20 mouse cellular contexts compared by ENCODE assay signal in the genomic region with DNA sequence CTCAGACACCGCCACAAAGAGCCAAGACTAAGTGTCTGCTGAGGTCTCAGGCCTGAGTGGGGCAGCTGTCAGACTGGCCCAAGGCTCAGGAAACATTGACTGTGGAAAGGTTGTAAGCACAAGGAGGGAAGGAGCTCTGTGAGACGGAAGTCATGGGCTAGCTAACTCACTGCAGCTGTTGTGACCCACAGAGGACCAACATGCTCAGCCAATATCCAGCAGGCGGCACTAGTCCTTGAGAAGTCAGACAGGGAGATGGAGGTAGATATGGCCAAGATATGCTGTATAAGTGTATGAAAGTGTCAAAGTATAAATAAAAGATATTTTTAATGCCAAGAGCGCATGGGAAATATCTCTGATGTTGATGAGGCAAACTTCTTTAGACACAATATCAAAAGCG.
DNase-seq lines count a peak whose midpoint lies in the region; ATAC-seq and TF ChIP-seq lines count a peak whose summit lies in the region.
"Had no signal": no experiment of that assay in that cellular context is flagged by ENCODE, and none has a peak within 500 bp of the region (broad histone marks: within the 10 kb centered on the region; RNA-seq: fewer than 3 reads in every experiment).

No protein-coding gene starts in this region.

- no peaks in the 10 kb centered on the region for H3K36me3 ChIP-seq in intestine, embryonic 16.5 days (ENCODE audit: control insufficient read depth, insufficient read depth, low read length)
- H3K36me3 ChIP-seq in intestine, embryonic 15.5 days = no peaks in the 10 kb centered on the region
- H3K36me3 ChIP-seq in CH12.LX (replicated peaks in 1 of 2; ENCODE audit: control insufficient read depth in 1 of 2, insufficient read depth in 1 of 2, low read length in 1 of 2) = no peaks in the 10 kb centered on the region
- no peaks in the 10 kb centered on the region for H3K36me3 ChIP-seq in limb, embryonic 11.5 days (ENCODE audit: control insufficient read depth, insufficient read depth, low read length)
- H3K36me3 ChIP-seq: heart, embryonic 12.5 days; hindbrain, embryonic 15.5 days; liver, embryonic 12.5 days; midbrain, embryonic 15.5 days; neural tube, embryonic 15.5 days had no signal

- H3K27ac ChIP-seq in intestine, embryonic 16.5 days (ENCODE audit: low read length) = peak overlapping the region; percentile 7; the same call in 1 of the 2 replicates
- H3K27ac ChIP-seq in intestine, embryonic 15.5 days = no peak overlapping the region
- H3K27ac ChIP-seq in CH12.LX (ENCODE audit: insufficient read depth, low read depth) = no peak overlapping the region
- 0 out of 2 replicates have a peak overlapping the region, but pooled peaks have one; percentile 14 for H3K27ac ChIP-seq in limb, embryonic 11.5 days (replicated peaks; ENCODE audit: low read depth, low read length)
- H3K27ac ChIP-seq: hindbrain, embryonic 15.5 days; liver, embryonic 12.5 days; midbrain, embryonic 15.5 days; neural tube, embryonic 15.5 days had no signal

- no peaks in the 10 kb centered on the region for H3K79me2 ChIP-seq in CH12.LX (replicated peaks; ENCODE audit: control insufficient read depth, extremely low read depth, insufficient read depth, poor library complexity, severe bottlenecking)

- in situ Hi-C loops in CH12.LX (cut with MboI; ENCODE audit: low pct_ligation_motif_present, low pct_unique_long_range_greater_than_20kb, low sequenced_read_pairs) = no loop called here

- peak in 1 of 2 experiments; percentile 54; a peak in 2 of 4 replicates for TF ChIP-seq CTCF in CH12.LX (conservative IDR thresholded peaks at IDR 0.05 in 1 of 2, IDR thresholded peaks at IDR 0.05 in 1 of 2; ENCODE audit: low read depth in 2 of 2, low read length in 2 of 2)

- WGBS in intestine, embryonic 16.5 days = 67% methylated on average over 5 of the region's 5 CpGs
- 72% methylated on average over 5 of the region's 5 CpGs for WGBS in intestine, embryonic 15.5 days
- 67% methylated on average over 5 of the region's 5 CpGs for WGBS in limb, embryonic 11.5 days

- DNase-seq in CH12.LX (ENCODE audit: extremely low read depth) (no peak), liver (no peak)
- DNase-seq in embryo, embryonic 11 days = peak; percentile 39
- peak; percentile 56 for DNase-seq in limb, embryonic 11.5 days (ENCODE audit: low spot score)
- DNase-seq: adrenal gland, adult 8-10 months; cerebellum, adult 9-10 months; heart, postnatal 14 days; kidney, adult 18-20 months; kidney, postnatal 14 days had no signal

- no peak overlapping the region for H3K4me2 ChIP-seq in intestine, embryonic 16.5 days (ENCODE audit: low read depth, low read length)
- H3K4me2 ChIP-seq in intestine, embryonic 15.5 days (replicated peaks) = no peak overlapping the region
- no peak overlapping the region for H3K4me2 ChIP-seq in CH12.LX (ENCODE audit: insufficient read depth, low read depth, poor library complexity, severe bottlenecking)
- no peak overlapping the region for H3K4me2 ChIP-seq in limb, embryonic 11.5 days (ENCODE audit: low read depth, severe bottlenecking)
- H3K4me2 ChIP-seq: heart, embryonic 12.5 days; hindbrain, embryonic 15.5 days; liver, embryonic 12.5 days; midbrain, embryonic 15.5 days; neural tube, embryonic 15.5 days had no signal

- TF ChIP-seq EP300 in CH12.LX (IDR thresholded peaks at IDR 0.05; ENCODE audit: low read length) = no peak

- peak; percentile 21 for TF ChIP-seq RAD21 in CH12.LX (IDR thresholded peaks at IDR 0.05; ENCODE audit: low read depth, low read length)

- no peak for TF ChIP-seq POLR2A in CH12.LX (IDR thresholded peaks at IDR 0.05; ENCODE audit: low read depth, low read length)

- H3K4me1 ChIP-seq in intestine, embryonic 16.5 days (ENCODE audit: control insufficient read depth, insufficient read depth, low read length) = no peaks in the 10 kb centered on the region
- no peaks in the 10 kb centered on the region for H3K4me1 ChIP-seq in intestine, embryonic 15.5 days (replicated peaks)
- no peaks in the 10 kb centered on the region for H3K4me1 ChIP-seq in CH12.LX (ENCODE audit: control insufficient read depth in 1 of 2, insufficient read depth in 2 of 2)
- 0 out of 2 replicates have a peak, but pooled peaks cover 2% of the 10 kb centered on the region for H3K4me1 ChIP-seq in limb, embryonic 11.5 days (ENCODE audit: control insufficient read depth, insufficient read depth, low read length)
- H3K4me1 ChIP-seq: heart, embryonic 12.5 days; hindbrain, embryonic 15.5 days; liver, embryonic 12.5 days; megakaryocyte, embryonic 14.5 days; midbrain, embryonic 15.5 days; neural tube, embryonic 15.5 days had no signal

- 0 out of 2 replicates have a peak, but pooled peaks have one; percentile 41 for ATAC-seq in intestine, embryonic 16.5 days
- ATAC-seq in intestine, embryonic 15.5 days = no peak; the same call in 1 of the 2 replicates
- no peak for ATAC-seq in limb, embryonic 11.5 days (ENCODE audit: insufficient number of reproducible peaks, low FRiP score, low TSS enrichment, low read depth)
- no peak for ATAC-seq in activated CD4-positive, CD25-positive, alpha-beta regulatory T cell, adult 4 months
- ATAC-seq: forebrain, embryonic 14.5 days; liver, embryonic 12.5 days; midbrain, embryonic 15.5 days had no signal

- no peaks in the 10 kb centered on the region for H3K27me3 ChIP-seq in intestine, embryonic 16.5 days (replicated peaks; ENCODE audit: control insufficient read depth, insufficient read depth, low read length)
- no peaks in the 10 kb centered on the region for H3K27me3 ChIP-seq in intestine, embryonic 15.5 days (replicated peaks)
- peaks cover 57% of the 10 kb centered on the region for H3K27me3 ChIP-seq in CH12.LX (replicated peaks)
- no peaks in the 10 kb centered on the region for H3K27me3 ChIP-seq in limb, embryonic 11.5 days (ENCODE audit: control insufficient read depth, insufficient read depth, low read length)
- H3K27me3 ChIP-seq: heart, embryonic 12.5 days; hindbrain, embryonic 15.5 days; liver, embryonic 12.5 days; megakaryocyte, embryonic 14.5 days; midbrain, embryonic 15.5 days; neural tube, embryonic 15.5 days had no signal

- H3K4me3 ChIP-seq in intestine, embryonic 16.5 days (ENCODE audit: low read length) = no peak overlapping the region
- H3K4me3 ChIP-seq in intestine, embryonic 15.5 days (replicated peaks) = no peak overlapping the region
- H3K4me3 ChIP-seq in CH12.LX (replicated peaks in 1 of 3; ENCODE audit: low read depth in 2 of 3, low read length in 2 of 3, poor library complexity in 1 of 3) = no peak overlapping the region
- no peak overlapping the region for H3K4me3 ChIP-seq in limb, embryonic 11.5 days (ENCODE audit: low read depth, low read length)
- H3K4me3 ChIP-seq: erythroblast, embryonic 14.5 days; heart, embryonic 12.5 days; hindbrain, embryonic 15.5 days; liver, embryonic 12.5 days; megakaryocyte, embryonic 14.5 days; midbrain, embryonic 15.5 days; neural tube, embryonic 15.5 days had no signal

- H3K9ac ChIP-seq in intestine, embryonic 16.5 days (ENCODE audit: low read depth, low read length) = no peak overlapping the region
- H3K9ac ChIP-seq in intestine, embryonic 15.5 days = no peak overlapping the region
- H3K9ac ChIP-seq in CH12.LX (ENCODE audit: insufficient read depth, low read depth) = no peak overlapping the region
- no peak overlapping the region for H3K9ac ChIP-seq in limb, embryonic 11.5 days (ENCODE audit: low read length)
- H3K9ac ChIP-seq: heart, embryonic 12.5 days; hindbrain, embryonic 15.5 days; liver, embryonic 12.5 days; midbrain, embryonic 15.5 days; neural tube, embryonic 15.5 days had no signal

- dilution Hi-C loops in CH12.LX (cut with MboI; ENCODE audit: extremely low pct_ligation_motif_present, extremely low pct_unique_long_range_greater_than_20kb, low sequenced_read_pairs) = no loop called here

- no peaks in the 10 kb centered on the region for H3K9me3 ChIP-seq in intestine, embryonic 16.5 days (ENCODE audit: control insufficient read depth, low read length)
- H3K9me3 ChIP-seq in intestine, embryonic 15.5 days = no peaks in the 10 kb centered on the region
- H3K9me3 ChIP-seq in CH12.LX (replicated peaks; ENCODE audit: low read length) = no peaks in the 10 kb centered on the region
- H3K9me3 ChIP-seq in limb, embryonic 11.5 days (ENCODE audit: control insufficient read depth, low read length) = no peaks in the 10 kb centered on the region; the same call in 1 of the 2 replicates
- H3K9me3 ChIP-seq: heart, embryonic 12.5 days; hindbrain, embryonic 15.5 days; liver, embryonic 12.5 days; megakaryocyte, embryonic 14.5 days; midbrain, embryonic 15.5 days; neural tube, embryonic 15.5 days had no signal

TF ChIP-seq in CH12.LX, 34 proteins besides CTCF, POLR2A, EP300 and RAD21:
- TF ChIP-seq ZC3H11A (IDR thresholded peaks at IDR 0.05; ENCODE audit: low read depth, low read length) (no peak), SMC3 (IDR thresholded peaks at IDR 0.05; ENCODE audit: low read depth, low read length) (peak; percentile 53)

Comparison
In these comparisons a context has a peak if more than half of its experiments do, and no peak if none do; other contexts are left out.
1. H3K27ac ChIP-seq: peak in intestine, embryonic 16.5 days (single experiment) and limb, embryonic 11.5 days (single experiment); none in intestine, embryonic 15.5 days (single experiment) and CH12.LX (single experiment).
2. DNase-seq: peak in embryo, embryonic 11 days (single experiment) and limb, embryonic 11.5 days (single experiment); none in CH12.LX (single experiment) and liver (single experiment).